Mouse (Mus musculus): ENCODE measurements around the gene Lca5. TPM values are rescaled to one million over a fixed set of nuclear protein-coding genes. Genes with fewer than 3 reads are reported as not detected.

Gene Lca5
- polyA plus RNA-seq, 1 experiment, result not detected

DNA sequence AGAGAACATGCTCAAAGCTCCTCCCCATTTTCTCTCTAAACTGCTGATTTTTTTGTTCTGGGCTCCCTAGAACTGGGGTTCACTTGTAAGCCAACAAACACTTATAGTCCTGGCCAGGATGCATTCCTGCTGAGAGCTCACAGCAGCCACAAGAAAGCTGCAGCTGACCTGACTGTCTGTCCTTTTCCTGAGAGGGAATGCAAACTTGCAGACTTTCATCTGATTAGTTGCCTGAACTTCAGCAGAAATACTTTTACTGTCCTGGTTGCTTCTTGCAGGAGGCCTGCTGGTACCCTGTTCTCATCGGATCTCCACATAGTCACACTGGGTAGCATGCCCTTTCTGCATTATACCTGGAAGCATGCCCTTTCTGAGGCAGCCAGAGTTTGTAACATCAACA lies 91.0 kb downstream of the Lca5 start:
- 37% methylated on average over 1 of the region's 1 CpGs for WGBS
- Histone ChIP-seq H3K27ac (ENCODE audit: insufficient read depth, low read depth, low read length) (peak overlapping the region; percentile 26; the same call in 1 of the 2 replicates), H3K4me3 (ENCODE audit: insufficient read depth, low read depth, low read length) (no peak overlapping the region), H3K4me1 (ENCODE audit: control insufficient read depth, insufficient read depth, low read length) (peaks cover 3% of the 10 kb centered on the region)
- no peak for TF ChIP-seq POLR2A (IDR thresholded peaks at IDR 0.05; ENCODE audit: insufficient read depth, low read depth, low read length)

DNA sequence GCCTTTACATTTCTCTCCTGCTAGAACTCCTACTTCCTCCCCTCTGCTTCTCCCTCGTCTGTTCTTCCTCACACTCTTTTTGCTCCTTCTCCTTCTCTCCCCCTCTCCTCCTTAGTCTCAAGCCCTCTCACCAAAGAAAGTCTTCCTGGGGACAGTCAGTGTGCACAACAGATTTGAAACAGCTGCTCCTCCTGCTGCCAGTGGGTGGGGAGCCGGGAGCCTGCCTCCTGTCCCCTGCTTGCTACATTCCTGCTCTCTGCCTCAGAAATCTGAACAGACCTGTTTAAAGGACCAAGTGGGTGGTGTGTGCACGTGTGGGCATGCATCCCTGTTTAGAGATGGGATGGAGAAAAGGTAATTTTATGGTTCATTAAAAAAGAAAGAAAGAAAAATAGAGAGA lies 91.4 kb downstream of the Lca5 start:
- 12% methylated on average over 3 of the region's 3 CpGs for WGBS
- TF ChIP-seq POLR2A (IDR thresholded peaks at IDR 0.05; ENCODE audit: insufficient read depth, low read depth, low read length), result no peak
- Histone ChIP-seq H3K4me1 (ENCODE audit: control insufficient read depth, insufficient read depth, low read length) (peaks cover 3% of the 10 kb centered on the region), H3K27ac (ENCODE audit: insufficient read depth, low read depth, low read length) (0 out of 2 replicates have a peak overlapping the region, but pooled peaks have one; percentile 26), H3K4me3 (ENCODE audit: insufficient read depth, low read depth, low read length) (no peak overlapping the region)

DNA sequence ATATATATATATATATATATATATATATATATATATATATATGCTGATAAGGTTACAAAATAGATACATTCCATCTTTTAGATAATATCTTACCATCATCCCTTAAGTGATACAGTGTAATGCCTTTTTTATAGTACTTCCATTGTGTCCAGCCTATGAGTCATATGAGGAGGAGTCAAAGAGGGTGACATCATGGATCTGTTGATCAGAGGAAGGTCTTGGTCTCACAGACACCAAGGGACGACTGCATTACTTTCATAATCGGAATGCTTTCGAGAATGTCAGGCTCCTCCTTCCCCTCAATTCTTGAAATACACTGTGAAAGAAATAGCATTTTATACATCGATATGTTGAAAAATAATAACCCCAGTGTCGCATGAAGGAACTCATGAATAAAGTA lies 93.4 kb downstream of the Lca5 start:
- TF ChIP-seq CTCF (IDR thresholded peaks at IDR 0.05; ENCODE audit: insufficient read depth, low read depth, low read length) (no peak), POLR2A (IDR thresholded peaks at IDR 0.05; ENCODE audit: insufficient read depth, low read depth, low read length) (no peak)
- H3K27ac ChIP-seq (ENCODE audit: insufficient read depth, low read depth, low read length), result no peak overlapping the region
- 91% methylated on average over 5 of the region's 5 CpGs for WGBS
- peaks cover 3% of the 10 kb centered on the region for H3K4me1 ChIP-seq (ENCODE audit: control insufficient read depth, insufficient read depth, low read length)
- H3K4me3 ChIP-seq (ENCODE audit: insufficient read depth, low read depth, low read length), result no peak overlapping the region

DNA sequence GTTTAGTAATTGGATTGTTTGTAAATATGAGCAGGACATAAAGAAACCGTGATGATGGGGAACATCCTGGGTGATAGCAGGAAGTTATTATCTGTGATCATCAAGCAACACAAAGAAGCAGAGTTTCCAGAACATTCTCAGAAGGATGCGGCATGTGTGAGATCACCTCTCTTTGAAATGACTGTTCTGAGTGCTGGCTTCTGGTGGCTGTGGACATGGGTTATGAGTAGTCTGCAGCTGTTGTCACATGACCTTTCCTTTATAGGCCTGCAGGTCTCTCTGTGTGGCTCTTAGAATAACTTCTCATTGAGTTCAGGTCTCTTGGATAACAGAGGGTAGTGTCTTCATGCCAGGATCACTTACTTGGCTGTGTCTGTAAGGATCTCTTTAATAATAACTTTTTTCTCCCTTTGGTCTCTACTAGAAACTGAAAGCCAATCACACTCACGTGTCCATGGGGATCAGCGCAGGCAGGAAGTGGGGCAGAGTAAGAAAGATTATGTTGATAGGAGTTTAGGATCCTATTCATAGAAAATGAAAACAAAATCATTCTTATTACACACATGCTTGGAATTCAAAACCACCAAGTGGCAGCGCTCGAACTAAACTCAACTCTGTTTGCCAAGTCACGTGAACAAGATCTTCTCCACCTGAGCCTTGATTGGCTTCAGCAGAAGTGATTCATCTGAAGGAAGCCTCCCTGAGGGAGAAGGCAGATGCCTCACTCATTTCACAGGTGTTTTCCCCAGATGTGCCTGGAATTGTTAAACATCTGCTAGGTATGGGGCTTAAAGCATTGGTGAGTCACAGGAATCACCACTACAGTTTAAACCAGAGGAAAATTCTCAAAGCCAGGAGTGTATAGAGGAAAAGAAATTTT lies 98.2 kb downstream of the Lca5 start:
- TF ChIP-seq CTCF (IDR thresholded peaks at IDR 0.05; ENCODE audit: insufficient read depth, low read depth, low read length) (no peak), POLR2A (IDR thresholded peaks at IDR 0.05; ENCODE audit: insufficient read depth, low read depth, low read length) (no peak)
- Histone ChIP-seq H3K4me1 (ENCODE audit: control insufficient read depth, insufficient read depth, low read length) (no peaks in the 10 kb centered on the region), H3K4me3 (ENCODE audit: insufficient read depth, low read depth, low read length) (no peak overlapping the region), H3K27ac (ENCODE audit: insufficient read depth, low read depth, low read length) (no peak overlapping the region)
- WGBS, result 86% methylated on average over 7 of the region's 7 CpGs

Other genes with a start within 250 kb of the Lca5 start
- not detected in 2 replicates for gene Sh3bgrl2, start 107.2 kb upstream of the Lca5 start, polyA plus RNA-seq (2012; ENCODE audit: insufficient read depth, insufficient read length, low replicate concordance, missing spikeins)

Measured in olfactory bulb, adult 2 months (tissue).